Mouse (Mus musculus) heart, adult 9 months (tissue): ENCODE data around the gene Tgfbr2.
"Not testable (repeated sequence)": the region's sequence is repeated elsewhere in the genome, so short reads cannot be mapped to it uniquely, and the experiment has no call there.

Experiments used
- DNase-seq, 2 experiments: peaks; one replicate each; pipeline ENCODE4 v3.0.0; 2022; ENCODE audit warnings: low spot score in 2 of 2

Tgfbr2 gene

GRCm38 (mm10) chr9:116077419-116077818 is 97.7 kb downstream of the Tgfbr2 start:
- DNase-seq, result no peak

- no peak for DNase-seq
These were observed 98.2 kb downstream of the Tgfbr2 start for GRCm38 (mm10) chr9:116076946-116077345.

- DNase-seq, result no peak
These were observed 99.0 kb downstream of the Tgfbr2 start for GRCm38 (mm10) chr9:116076163-116076562.

GRCm38 (mm10) chr9:116071561-116071960 is 103.6 kb downstream of the Tgfbr2 start:
- not testable (repeated sequence) for DNase-seq

- no peak for DNase-seq
These were observed 110.4 kb downstream of the Tgfbr2 start for GRCm38 (mm10) chr9:116064774-116065173.

- no peak for DNase-seq
These were observed 114.5 kb downstream of the Tgfbr2 start for GRCm38 (mm10) chr9:116060691-116061090.

- DNase-seq, result no peak
These were observed 116.0 kb downstream of the Tgfbr2 start for GRCm38 (mm10) chr9:116059156-116059555.

GRCm38 (mm10) chr9:116058475-116058874 is 116.7 kb downstream of the Tgfbr2 start:
- no peak for DNase-seq

GRCm38 (mm10) chr9:116053976-116054375 is 121.2 kb downstream of the Tgfbr2 start:
- no peak for DNase-seq

GRCm38 (mm10) chr9:116049985-116050384 is 125.2 kb downstream of the Tgfbr2 start:
- no peak for DNase-seq

- peak; percentile 8 to 44 for DNase-seq
These were observed 133.4 kb downstream of the Tgfbr2 start for GRCm38 (mm10) chr9:116041787-116042186.

GRCm38 (mm10) chr9:116041369-116041768 is 133.8 kb downstream of the Tgfbr2 start:
- no peak for DNase-seq

- DNase-seq, result not testable (repeated sequence)
These were observed 134.3 kb downstream of the Tgfbr2 start for GRCm38 (mm10) chr9:116040852-116041251.

GRCm38 (mm10) chr9:116039981-116040380 is 135.2 kb downstream of the Tgfbr2 start:
- DNase-seq, result no peak

- no peak for DNase-seq
These were observed 136.9 kb downstream of the Tgfbr2 start for GRCm38 (mm10) chr9:116038275-116038674.
